Mouse (Mus musculus) neural tube, embryonic 11.5 days (tissue): ENCODE measurements around the gene Cyp27a1. TPM values are rescaled to one million over a fixed set of nuclear protein-coding genes. Genes with fewer than 3 reads are reported as not detected.
A peak's percentile ranks its signal among the peaks of the same experiment; 100 is the strongest.

Experiments
- ATAC-seq: fragments of 200-750 bp; cut with Nextera tagmentation; 2 replicates; pipeline ENCODE4 v1.8.0; 2017; ENCODE audit warnings: moderate number of reproducible peaks, mild to moderate bottlenecking, moderate TSS enrichment, moderate library complexity; ENCODE audit not compliant: insufficient read depth, low FRiP score, low TSS enrichment
- DNase-seq: peaks from one replicate; pipeline ENCODE4 v3.0.0-alpha.2; 2015; ENCODE audit warnings: low spot score
- H3K27ac ChIP-seq: fragments of 300-500 bp; sonication (generic); 2 replicates; pipeline ENCODE4 v1.5.1; 2014; ENCODE audit warnings: low read depth, mild to moderate bottlenecking, low read length
- H3K27me3 ChIP-seq: fragments of 300-500 bp; sonication (generic); 2 replicates; pipeline ENCODE4 v1.6.1; 2014; ENCODE audit warnings: mild to moderate bottlenecking, low read length, mixed read lengths; ENCODE audit not compliant: control insufficient read depth, insufficient read depth
- H3K36me3 ChIP-seq: fragments of 300-500 bp; sonication (generic); 2 replicates; pipeline ENCODE4 v1.6.1; 2014; ENCODE audit warnings: mild to moderate bottlenecking, low read length, moderate library complexity, mixed read lengths; ENCODE audit not compliant: control insufficient read depth, insufficient read depth
- H3K4me1 ChIP-seq: fragments of 300-500 bp; sonication (generic); 2 replicates; pipeline ENCODE4 v1.6.1; 2014; ENCODE audit warnings: low read length, mixed read lengths; ENCODE audit not compliant: control insufficient read depth, insufficient read depth
- H3K4me2 ChIP-seq: fragments of 300-500 bp; sonication (generic); 2 replicates; pipeline ENCODE4 v1.6.1; 2014; ENCODE audit warnings: low read depth, mild to moderate bottlenecking, moderate library complexity
- H3K4me3 ChIP-seq: fragments of 300-500 bp; sonication (generic); 2 replicates; pipeline ENCODE4 v1.5.1; 2014; ENCODE audit warnings: low read depth, low read length
- H3K9ac ChIP-seq: fragments of 300-500 bp; sonication (generic); 2 replicates; pipeline ENCODE4 v1.6.1; 2014; ENCODE audit warnings: mild to moderate bottlenecking, low read length
- H3K9me3 ChIP-seq: fragments of 300-500 bp; sonication (generic); 2 replicates; pipeline ENCODE4 v1.6.1; 2016; ENCODE audit warnings: low read length; ENCODE audit not compliant: control insufficient read depth
- WGBS: fragments of 180-500 bp; shearing (Covaris S2); extraction: QIAGEN DNeasy Blood & Tissue Kit; methylation state at CpG from one replicate; pipeline ENCODE4 v1.1.7; 2014; 5-methylcytosine and 5-hydroxymethylcytosine counted together
- polyA plus RNA-seq: library from polyadenylated mRNA; unstranded; fragments of >200 nt; fragmentation: Nextera tagmentation; extraction: Ambion mirVana; gene quantifications from 2 replicates; pipeline ENCODE4 v1.2.1, GENCODE M21; 2014

Gene Cyp27a1
- polyA plus RNA-seq, 1 experiment from 2014 or later, result 6.2 TPM

- Histone ChIP-seq H3K9ac (no peak overlapping the region), H3K27me3 (no peaks in the 10 kb centered on the region), H3K4me2 (no peak overlapping the region), H3K4me3 (no peak overlapping the region), H3K36me3 (no peaks in the 10 kb centered on the region), H3K27ac (no peak overlapping the region), H3K9me3 (no peaks in the 10 kb centered on the region), H3K4me1 (no peaks in the 10 kb centered on the region)
- no peak for ATAC-seq
- no peak for DNase-seq
- WGBS, result 80% methylated on average over 5 of the region's 5 CpGs
Measured at GRCm38 (mm10) chr1:74726674-74727073, 13.3 kb downstream of the Cyp27a1 start.

DNA sequence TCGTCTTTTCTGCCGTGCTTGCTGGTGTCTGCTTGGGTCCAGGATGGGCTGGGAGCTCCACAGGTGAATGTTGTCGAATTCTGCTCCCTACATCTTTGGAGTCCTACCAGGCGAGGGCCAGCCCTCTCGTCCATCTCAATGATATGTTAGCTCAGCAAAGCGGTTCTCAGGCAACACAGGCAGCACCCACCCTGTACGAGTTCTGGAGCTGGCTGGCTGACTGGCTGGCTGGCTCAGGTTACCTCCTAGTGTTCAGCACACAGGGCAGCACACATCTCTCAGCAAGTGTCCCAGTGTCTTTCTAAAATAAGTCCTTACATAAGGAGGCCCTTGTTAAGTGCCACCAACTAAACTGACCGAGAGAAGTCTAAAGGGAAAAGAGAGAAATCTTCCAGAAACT, 15.1 kb downstream of the Cyp27a1 start:
- no peak overlapping the region for H3K9ac ChIP-seq
- no peaks in the 10 kb centered on the region for H3K4me1 ChIP-seq
- no peaks in the 10 kb centered on the region for H3K36me3 ChIP-seq
- H3K9me3 ChIP-seq, result no peaks in the 10 kb centered on the region
- no peak overlapping the region for H3K27ac ChIP-seq
- H3K4me3 ChIP-seq, result no peak overlapping the region
- no peak for DNase-seq
- H3K27me3 ChIP-seq, result no peaks in the 10 kb centered on the region
- no peak overlapping the region for H3K4me2 ChIP-seq
- no peak for ATAC-seq
- 73% methylated on average over 8 of the region's 8 CpGs for WGBS

DNA sequence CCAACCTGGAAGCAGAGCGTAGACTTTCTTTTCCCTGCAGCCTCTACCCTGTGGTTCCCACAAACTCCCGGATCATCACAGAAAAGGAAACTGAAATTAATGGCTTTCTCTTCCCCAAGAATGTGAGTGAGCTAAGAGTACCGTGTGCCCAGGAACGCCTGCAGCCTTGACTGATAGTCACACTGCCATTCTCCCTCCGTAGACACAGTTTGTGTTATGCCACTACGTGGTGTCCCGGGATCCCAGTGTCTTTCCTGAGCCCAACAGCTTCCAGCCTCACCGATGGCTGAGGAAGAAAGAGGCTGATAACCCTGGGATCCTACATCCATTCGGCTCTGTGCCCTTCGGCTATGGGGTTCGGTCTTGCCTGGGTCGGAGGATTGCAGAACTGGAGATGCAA, 23.6 kb downstream of the Cyp27a1 start:
- 93% methylated on average over 12 of the region's 12 CpGs for WGBS
- DNase-seq, result no peak
- Histone ChIP-seq H3K4me2 (no peak overlapping the region), H3K9ac (no peak overlapping the region), H3K36me3 (no peaks in the 10 kb centered on the region), H3K4me3 (no peak overlapping the region), H3K4me1 (no peaks in the 10 kb centered on the region), H3K27ac (no peak overlapping the region), H3K27me3 (no peaks in the 10 kb centered on the region), H3K9me3 (no peaks in the 10 kb centered on the region)
- no peak for ATAC-seq

DNA sequence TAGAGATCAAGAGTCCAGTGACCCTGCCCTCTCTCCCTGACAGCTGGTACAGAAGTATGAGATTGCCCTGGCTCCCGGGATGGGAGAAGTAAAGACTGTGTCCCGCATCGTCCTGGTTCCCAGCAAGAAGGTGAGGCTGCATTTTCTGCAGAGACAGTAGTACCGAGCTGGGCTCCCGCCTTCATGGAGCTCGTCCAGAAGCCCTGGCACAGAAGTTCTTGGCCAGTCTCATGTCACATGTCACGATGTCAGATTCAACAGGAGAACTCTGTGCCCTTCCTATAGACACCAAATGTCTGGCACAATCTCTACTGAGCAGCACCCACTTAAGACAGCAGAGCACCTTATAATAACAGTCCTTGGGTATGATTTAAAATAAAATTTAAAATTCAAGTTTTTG, 24.1 kb downstream of the Cyp27a1 start:
- Histone ChIP-seq H3K4me2 (no peak overlapping the region), H3K27me3 (no peaks in the 10 kb centered on the region), H3K9me3 (no peaks in the 10 kb centered on the region), H3K4me1 (no peaks in the 10 kb centered on the region), H3K27ac (no peak overlapping the region), H3K9ac (no peak overlapping the region), H3K4me3 (no peak overlapping the region), H3K36me3 (no peaks in the 10 kb centered on the region)
- 93% methylated on average over 7 of the region's 7 CpGs for WGBS
- ATAC-seq, result no peak
- no peak for DNase-seq

GRCm38 (mm10) chr1:74740846-74741245, 27.5 kb downstream of the Cyp27a1 start:
- Histone ChIP-seq H3K9ac (no peak overlapping the region), H3K36me3 (no peaks in the 10 kb centered on the region), H3K4me3 (no peak overlapping the region), H3K27ac (no peak overlapping the region), H3K4me2 (no peak overlapping the region), H3K9me3 (no peaks in the 10 kb centered on the region), H3K4me1 (no peaks in the 10 kb centered on the region), H3K27me3 (no peaks in the 10 kb centered on the region)
- DNase-seq, result no peak
- 81% methylated on average over 7 of the region's 7 CpGs for WGBS
- ATAC-seq, result no peak

- Histone ChIP-seq H3K27me3 (0 out of 2 replicates have a peak, but pooled peaks cover 2% of the 10 kb centered on the region), H3K4me1 (no peaks in the 10 kb centered on the region), H3K4me2 (no peak overlapping the region), H3K9ac (no peak overlapping the region), H3K4me3 (no peak overlapping the region), H3K27ac (no peak overlapping the region), H3K9me3 (no peaks in the 10 kb centered on the region), H3K36me3 (no peaks in the 10 kb centered on the region)
- ATAC-seq (no peak), DNase-seq (no peak)
- WGBS, result 73% methylated on average over 5 of the region's 5 CpGs
Measured at GRCm38 (mm10) chr1:74747335-74747734, 34.0 kb downstream of the Cyp27a1 start.

- Histone ChIP-seq H3K4me1 (no peaks in the 10 kb centered on the region), H3K27me3 (0 out of 2 replicates have a peak, but pooled peaks cover 2% of the 10 kb centered on the region), H3K27ac (no peak within 1 kb of the TSS), H3K9me3 (no peaks in the 10 kb centered on the region), H3K36me3 (no peaks in the 10 kb centered on the region), H3K4me3 (0 out of 2 replicates have a peak within 1 kb of the TSS, but pooled peaks have one; percentile 10), H3K4me2 (peak within 1 kb of the TSS; percentile 42), H3K9ac (peak within 1 kb of the TSS; percentile 42; the same call in 1 of the 2 replicates)
- 8% methylated on average over 30 of the region's 30 CpGs for WGBS
- ATAC-seq (no peak; the same call in 1 of the 2 replicates), DNase-seq (peak; percentile 67)
Measured at GRCm38 (mm10) chr1:74748643-74749271, 35.4 kb downstream of the Cyp27a1 start, which contains the start of gene Prkag3. Gene Prkag3, minus strand, starts transcription at chr1:74749221.

GRCm38 (mm10) chr1:74749301-74749700, 35.9 kb downstream of the Cyp27a1 start:
- no peak overlapping the region for H3K4me3 ChIP-seq
- no peak overlapping the region for H3K4me2 ChIP-seq
- H3K27me3 ChIP-seq, result 0 out of 2 replicates have a peak, but pooled peaks cover 2% of the 10 kb centered on the region
- DNase-seq, result no peak
- no peaks in the 10 kb centered on the region for H3K4me1 ChIP-seq
- no peak overlapping the region for H3K27ac ChIP-seq
- no peaks in the 10 kb centered on the region for H3K36me3 ChIP-seq
- H3K9me3 ChIP-seq, result no peaks in the 10 kb centered on the region
- no peak overlapping the region for H3K9ac ChIP-seq
- WGBS, result 77% methylated on average over 7 of the region's 7 CpGs
- no peak for ATAC-seq

DNA sequence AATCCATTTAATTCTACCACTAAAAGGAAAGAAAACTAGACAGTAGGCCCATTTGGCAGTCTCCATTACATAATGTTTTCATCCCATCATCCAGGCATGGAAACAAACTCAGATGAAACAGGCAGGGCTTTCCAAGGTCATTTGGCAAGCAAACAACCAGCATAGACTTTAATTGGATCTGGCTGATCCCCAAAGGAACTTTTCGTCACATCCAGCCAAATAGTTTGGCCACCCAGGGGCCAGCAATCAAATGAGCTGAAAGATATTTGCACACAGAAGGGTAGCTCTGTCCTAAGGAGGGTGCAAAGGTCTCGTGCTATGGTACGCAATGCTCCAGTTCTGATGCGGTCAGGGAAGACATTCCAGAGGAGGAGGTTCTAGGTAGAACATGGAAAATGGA, 37.3 kb downstream of the Cyp27a1 start:
- no peak overlapping the region for H3K4me3 ChIP-seq
- no peak overlapping the region for H3K27ac ChIP-seq
- WGBS, result 86% methylated on average over 4 of the region's 4 CpGs
- H3K9me3 ChIP-seq, result no peaks in the 10 kb centered on the region
- H3K4me1 ChIP-seq, result no peaks in the 10 kb centered on the region
- no peaks in the 10 kb centered on the region for H3K36me3 ChIP-seq
- 0 out of 2 replicates have a peak, but pooled peaks cover 2% of the 10 kb centered on the region for H3K27me3 ChIP-seq
- H3K9ac ChIP-seq, result no peak overlapping the region
- DNase-seq (no peak), ATAC-seq (no peak)
- H3K4me2 ChIP-seq, result no peak overlapping the region
